In genomic region chr5:8243064-8243615, GRCm38 (mm10) we compare ENCODE assay signal across 8 mouse cellular contexts.
DNase-seq lines count a peak whose midpoint lies in the region; ATAC-seq lines count a peak whose summit lies in the region.

No protein-coding gene starts in this region.

- no peak overlapping the region for H3K4me2 ChIP-seq in forebrain, embryonic 12.5 days
- no peak overlapping the region for H3K4me2 ChIP-seq in lung, embryonic 16.5 days (ENCODE audit: low read depth, low read length)

- 53% methylated on average over 4 of the region's 4 CpGs for WGBS in forebrain, embryonic 10.5 days
- 48% methylated on average over 4 of the region's 4 CpGs for WGBS in forebrain, embryonic 12.5 days
- WGBS in lung, embryonic 16.5 days: 46% methylated on average over 4 of the region's 4 CpGs

- no peak overlapping the region for H3K4me3 ChIP-seq in forebrain, embryonic 10.5 days
- H3K4me3 ChIP-seq in forebrain, embryonic 12.5 days (replicated peaks): no peak overlapping the region
- H3K4me3 ChIP-seq in lung, embryonic 16.5 days (ENCODE audit: low read length): no peak overlapping the region

- H3K27ac ChIP-seq in forebrain, embryonic 10.5 days: peak overlapping the region; percentile 53
- no peak overlapping the region for H3K27ac ChIP-seq in forebrain, embryonic 12.5 days
- no peak overlapping the region for H3K27ac ChIP-seq in lung, embryonic 16.5 days (ENCODE audit: low read length)

- no peaks in the 10 kb centered on the region for H3K9me3 ChIP-seq in forebrain, embryonic 10.5 days
- H3K9me3 ChIP-seq in forebrain, embryonic 12.5 days: no peaks in the 10 kb centered on the region
- H3K9me3 ChIP-seq in lung, embryonic 16.5 days (ENCODE audit: control insufficient read depth, low read length): no peaks in the 10 kb centered on the region

- H3K36me3 ChIP-seq in forebrain, embryonic 10.5 days (replicated peaks): no peaks in the 10 kb centered on the region
- H3K36me3 ChIP-seq in forebrain, embryonic 12.5 days (replicated peaks): no peaks in the 10 kb centered on the region
- H3K36me3 ChIP-seq in lung, embryonic 16.5 days (ENCODE audit: control insufficient read depth, insufficient read depth, low read length): no peaks in the 10 kb centered on the region

- H3K4me1 ChIP-seq in forebrain, embryonic 10.5 days: peaks cover 6% of the 10 kb centered on the region
- no peaks in the 10 kb centered on the region for H3K4me1 ChIP-seq in forebrain, embryonic 12.5 days
- no peaks in the 10 kb centered on the region for H3K4me1 ChIP-seq in lung, embryonic 16.5 days (replicated peaks; ENCODE audit: control insufficient read depth, insufficient read depth, low read length)

- no peak overlapping the region for H3K9ac ChIP-seq in forebrain, embryonic 12.5 days
- no peak overlapping the region for H3K9ac ChIP-seq in lung, embryonic 16.5 days (ENCODE audit: low read length)

- ATAC-seq in forebrain, embryonic 12.5 days (ENCODE audit: low FRiP score): no peak; the same call in 1 of the 2 replicates
- ATAC-seq in lung, embryonic 16.5 days (ENCODE audit: low read depth): peak; percentile 85
- peak; percentile 32 to 49; a peak in 3 of 4 replicates for ATAC-seq in hematopoietic stem cell, adult 5-6 weeks (replicated peaks in 1 of 2; ENCODE audit: insufficient read depth in 1 of 2, low FRiP score in 2 of 2, low TSS enrichment in 1 of 2, low read depth in 1 of 2, poor library complexity in 2 of 2, severe bottlenecking in 2 of 2)

- no peaks in the 10 kb centered on the region for H3K27me3 ChIP-seq in forebrain, embryonic 10.5 days (ENCODE audit: poor library complexity, severe bottlenecking)
- no peaks in the 10 kb centered on the region for H3K27me3 ChIP-seq in forebrain, embryonic 12.5 days
- no peaks in the 10 kb centered on the region for H3K27me3 ChIP-seq in lung, embryonic 16.5 days (ENCODE audit: control insufficient read depth, insufficient read depth, low read depth, low read length)

- DNase-seq in forebrain, embryonic 10.5 days (ENCODE audit: extremely low spot score, low spot score): no peak
- DNase-seq in lung, postnatal 25 days (ENCODE audit: low spot score): no peak
- peak; percentile 32 for DNase-seq in retina, embryonic 14.5 days (ENCODE audit: low spot score)
- no peak for DNase-seq in urinary bladder, postnatal 10 days (ENCODE audit: low spot score)
- no peak for DNase-seq in spleen, postnatal 10 days (ENCODE audit: low spot score in 2 of 2)
